Mouse (Mus musculus): Measurements from ENCODE around the gene Mcf2l. TPM values are rescaled to one million over a fixed set of nuclear protein-coding genes. Genes with fewer than 3 reads are reported as not detected.

Gene Mcf2l
- polyA plus RNA-seq, 1 experiment from 2014 or later, result 14.8 TPM

- DNase-seq (ENCODE audit: low spot score) (no peak), ATAC-seq (replicated peaks; ENCODE audit: insufficient number of reproducible peaks, low FRiP score, low TSS enrichment, low read depth) (no peak)
- H3K9ac ChIP-seq (replicated peaks; ENCODE audit: low read length), result no peak overlapping the region
- no peak overlapping the region for H3K4me2 ChIP-seq (ENCODE audit: low read depth, low read length)
- H3K4me3 ChIP-seq (ENCODE audit: low read depth, low read length), result no peak overlapping the region
- WGBS, result 85% methylated on average over 4 of the region's 4 CpGs
- peaks cover 3% of the 10 kb centered on the region; the same call in 1 of the 2 replicates for H3K4me1 ChIP-seq (ENCODE audit: control insufficient read depth, insufficient read depth, low read length)
- no peaks in the 10 kb centered on the region for H3K9me3 ChIP-seq (replicated peaks; ENCODE audit: control insufficient read depth, low read length)
- no peaks in the 10 kb centered on the region for H3K36me3 ChIP-seq (replicated peaks; ENCODE audit: control insufficient read depth, insufficient read depth, low read depth, low read length)
- H3K27ac ChIP-seq (replicated peaks; ENCODE audit: low read depth, low read length), result no peak overlapping the region
- no peaks in the 10 kb centered on the region for H3K27me3 ChIP-seq (ENCODE audit: control insufficient read depth, insufficient read depth, low read length)
Measured at GRCm38 (mm10) chr8:12917831-12918230, 44.2 kb downstream of the Mcf2l start.

- ATAC-seq (replicated peaks; ENCODE audit: insufficient number of reproducible peaks, low FRiP score, low TSS enrichment, low read depth) (no peak), DNase-seq (ENCODE audit: low spot score) (no peak)
- H3K4me2 ChIP-seq (ENCODE audit: low read depth, low read length), result no peak overlapping the region
- H3K27me3 ChIP-seq (ENCODE audit: control insufficient read depth, insufficient read depth, low read length), result no peaks in the 10 kb centered on the region
- H3K4me3 ChIP-seq (ENCODE audit: low read depth, low read length), result no peak overlapping the region
- H3K4me1 ChIP-seq (ENCODE audit: control insufficient read depth, insufficient read depth, low read length), result no peaks in the 10 kb centered on the region
- no peaks in the 10 kb centered on the region for H3K9me3 ChIP-seq (replicated peaks; ENCODE audit: control insufficient read depth, low read length)
- WGBS, result 87% methylated on average over 4 of the region's 4 CpGs
- no peaks in the 10 kb centered on the region for H3K36me3 ChIP-seq (replicated peaks; ENCODE audit: control insufficient read depth, insufficient read depth, low read depth, low read length)
- H3K9ac ChIP-seq (replicated peaks; ENCODE audit: low read length), result no peak overlapping the region
- no peak overlapping the region for H3K27ac ChIP-seq (replicated peaks; ENCODE audit: low read depth, low read length)
Measured at GRCm38 (mm10) chr8:12920599-12920998, 47.0 kb downstream of the Mcf2l start.

- no peaks in the 10 kb centered on the region for H3K9me3 ChIP-seq (replicated peaks; ENCODE audit: control insufficient read depth, low read length)
- H3K4me1 ChIP-seq (ENCODE audit: control insufficient read depth, insufficient read depth, low read length), result no peaks in the 10 kb centered on the region
- no peak overlapping the region for H3K9ac ChIP-seq (replicated peaks; ENCODE audit: low read length)
- ATAC-seq (replicated peaks; ENCODE audit: insufficient number of reproducible peaks, low FRiP score, low TSS enrichment, low read depth), result no peak
- H3K4me2 ChIP-seq (ENCODE audit: low read depth, low read length), result no peak overlapping the region
- 82% methylated on average over 8 of the region's 8 CpGs for WGBS
- no peak for DNase-seq (ENCODE audit: low spot score)
- no peak overlapping the region for H3K4me3 ChIP-seq (ENCODE audit: low read depth, low read length)
- H3K27me3 ChIP-seq (ENCODE audit: control insufficient read depth, insufficient read depth, low read length), result no peaks in the 10 kb centered on the region
- no peak overlapping the region for H3K27ac ChIP-seq (replicated peaks; ENCODE audit: low read depth, low read length)
- no peaks in the 10 kb centered on the region for H3K36me3 ChIP-seq (replicated peaks; ENCODE audit: control insufficient read depth, insufficient read depth, low read depth, low read length)
Measured at GRCm38 (mm10) chr8:12925051-12925450, 51.4 kb downstream of the Mcf2l start.

- Histone ChIP-seq H3K9ac (replicated peaks; ENCODE audit: low read length) (no peak overlapping the region), H3K4me2 (ENCODE audit: low read depth, low read length) (no peak overlapping the region), H3K36me3 (replicated peaks; ENCODE audit: control insufficient read depth, insufficient read depth, low read depth, low read length) (no peaks in the 10 kb centered on the region), H3K4me3 (ENCODE audit: low read depth, low read length) (no peak overlapping the region), H3K27ac (replicated peaks; ENCODE audit: low read depth, low read length) (no peak overlapping the region), H3K4me1 (ENCODE audit: control insufficient read depth, insufficient read depth, low read length) (no peaks in the 10 kb centered on the region), H3K9me3 (replicated peaks; ENCODE audit: control insufficient read depth, low read length) (no peaks in the 10 kb centered on the region), H3K27me3 (ENCODE audit: control insufficient read depth, insufficient read depth, low read length) (no peaks in the 10 kb centered on the region)
- WGBS, result 51% methylated on average over 13 of the region's 13 CpGs
- ATAC-seq (replicated peaks; ENCODE audit: insufficient number of reproducible peaks, low FRiP score, low TSS enrichment, low read depth), result no peak
- DNase-seq (ENCODE audit: low spot score), result no peak
Measured at GRCm38 (mm10) chr8:12925941-12926381, 52.4 kb downstream of the Mcf2l start.

GRCm38 (mm10) chr8:12927204-12927983 is 53.8 kb downstream of the Mcf2l start:
- no peaks in the 10 kb centered on the region for H3K27me3 ChIP-seq (ENCODE audit: control insufficient read depth, insufficient read depth, low read length)
- no peak overlapping the region for H3K9ac ChIP-seq (replicated peaks; ENCODE audit: low read length)
- ATAC-seq (replicated peaks; ENCODE audit: insufficient number of reproducible peaks, low FRiP score, low TSS enrichment, low read depth) (no peak), DNase-seq (ENCODE audit: low spot score) (peak; percentile 82)
- H3K27ac ChIP-seq (replicated peaks; ENCODE audit: low read depth, low read length), result no peak overlapping the region
- H3K4me2 ChIP-seq (ENCODE audit: low read depth, low read length), result no peak overlapping the region
- no peaks in the 10 kb centered on the region for H3K9me3 ChIP-seq (replicated peaks; ENCODE audit: control insufficient read depth, low read length)
- 56% methylated on average over 7 of the region's 7 CpGs for WGBS
- H3K36me3 ChIP-seq (replicated peaks; ENCODE audit: control insufficient read depth, insufficient read depth, low read depth, low read length), result no peaks in the 10 kb centered on the region
- no peaks in the 10 kb centered on the region for H3K4me1 ChIP-seq (ENCODE audit: control insufficient read depth, insufficient read depth, low read length)
- H3K4me3 ChIP-seq (ENCODE audit: low read depth, low read length), result no peak overlapping the region

- no peak for ATAC-seq (replicated peaks; ENCODE audit: insufficient number of reproducible peaks, low FRiP score, low TSS enrichment, low read depth)
- H3K9me3 ChIP-seq (replicated peaks; ENCODE audit: control insufficient read depth, low read length), result no peaks in the 10 kb centered on the region
- no peak overlapping the region for H3K4me3 ChIP-seq (ENCODE audit: low read depth, low read length)
- H3K27ac ChIP-seq (replicated peaks; ENCODE audit: low read depth, low read length), result no peak overlapping the region
- H3K4me1 ChIP-seq (ENCODE audit: control insufficient read depth, insufficient read depth, low read length), result no peaks in the 10 kb centered on the region
- no peak overlapping the region for H3K9ac ChIP-seq (replicated peaks; ENCODE audit: low read length)
- no peak for DNase-seq (ENCODE audit: low spot score)
- H3K4me2 ChIP-seq (ENCODE audit: low read depth, low read length), result no peak overlapping the region
- 95% methylated on average over 8 of the region's 8 CpGs for WGBS
- H3K27me3 ChIP-seq (ENCODE audit: control insufficient read depth, insufficient read depth, low read length), result no peaks in the 10 kb centered on the region
- H3K36me3 ChIP-seq (replicated peaks; ENCODE audit: control insufficient read depth, insufficient read depth, low read depth, low read length), result no peaks in the 10 kb centered on the region
Measured at GRCm38 (mm10) chr8:12928033-12928432, 54.4 kb downstream of the Mcf2l start.

- no peaks in the 10 kb centered on the region for H3K4me1 ChIP-seq (ENCODE audit: control insufficient read depth, insufficient read depth, low read length)
- no peak overlapping the region for H3K27ac ChIP-seq (replicated peaks; ENCODE audit: low read depth, low read length)
- no peak overlapping the region for H3K4me3 ChIP-seq (ENCODE audit: low read depth, low read length)
- no peak overlapping the region for H3K9ac ChIP-seq (replicated peaks; ENCODE audit: low read length)
- H3K4me2 ChIP-seq (ENCODE audit: low read depth, low read length), result no peak overlapping the region
- no peaks in the 10 kb centered on the region for H3K27me3 ChIP-seq (ENCODE audit: control insufficient read depth, insufficient read depth, low read length)
- DNase-seq (ENCODE audit: low spot score) (no peak), ATAC-seq (replicated peaks; ENCODE audit: insufficient number of reproducible peaks, low FRiP score, low TSS enrichment, low read depth) (no peak)
- H3K36me3 ChIP-seq (replicated peaks; ENCODE audit: control insufficient read depth, insufficient read depth, low read depth, low read length), result no peaks in the 10 kb centered on the region
- WGBS, result 84% methylated on average over 5 of the region's 5 CpGs
- H3K9me3 ChIP-seq (replicated peaks; ENCODE audit: control insufficient read depth, low read length), result no peaks in the 10 kb centered on the region
Measured at GRCm38 (mm10) chr8:12928931-12929330, 55.3 kb downstream of the Mcf2l start.

- Histone ChIP-seq H3K27ac (replicated peaks; ENCODE audit: low read depth, low read length) (no peak overlapping the region), H3K9ac (replicated peaks; ENCODE audit: low read length) (no peak overlapping the region), H3K4me2 (ENCODE audit: low read depth, low read length) (no peak overlapping the region), H3K36me3 (replicated peaks; ENCODE audit: control insufficient read depth, insufficient read depth, low read depth, low read length) (no peaks in the 10 kb centered on the region), H3K9me3 (replicated peaks; ENCODE audit: control insufficient read depth, low read length) (no peaks in the 10 kb centered on the region), H3K4me3 (ENCODE audit: low read depth, low read length) (no peak overlapping the region), H3K4me1 (ENCODE audit: control insufficient read depth, insufficient read depth, low read length) (no peaks in the 10 kb centered on the region), H3K27me3 (ENCODE audit: control insufficient read depth, insufficient read depth, low read length) (no peaks in the 10 kb centered on the region)
- whole genome bisulfite sequencing, result 40% methylated on average over 5 of the region's 5 CpGs
- no peak for ATAC-seq (replicated peaks; ENCODE audit: insufficient number of reproducible peaks, low FRiP score, low TSS enrichment, low read depth)
- no peak for DNase-seq (ENCODE audit: low spot score)
Measured at GRCm38 (mm10) chr8:12930290-12930689, 56.7 kb downstream of the Mcf2l start.
